ENCODE assay signal across 8 mouse cellular contexts in the genomic region with DNA sequence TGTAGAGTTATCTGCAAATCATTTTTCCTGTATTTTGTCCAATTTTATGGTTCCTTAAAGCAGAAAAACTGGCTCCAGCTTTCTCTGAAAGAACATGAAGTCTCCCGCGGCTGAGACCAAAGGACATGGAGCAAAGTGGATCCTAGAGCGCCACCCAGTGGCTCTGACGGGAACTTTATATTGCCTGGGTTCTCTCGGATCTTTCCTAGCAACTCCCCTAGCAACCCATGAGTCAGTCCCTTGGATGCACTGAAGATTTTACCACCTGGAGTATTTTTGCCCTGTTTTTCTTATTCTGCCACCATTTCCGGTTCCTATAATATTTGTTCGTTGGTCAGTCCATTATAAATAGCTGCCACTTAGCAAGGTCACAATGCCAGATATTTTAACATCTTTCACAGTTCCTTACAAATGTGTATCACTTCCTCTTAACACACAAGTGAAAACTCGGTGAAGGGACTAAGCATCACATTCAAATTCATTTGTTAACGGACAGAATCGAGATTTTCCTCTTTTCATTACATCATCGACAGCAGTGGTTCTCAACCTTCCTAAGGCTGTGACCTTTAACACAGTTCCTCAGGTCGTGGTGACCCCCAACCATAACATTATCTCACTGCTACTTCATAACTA. TPM values are rescaled to one million over a fixed set of nuclear protein-coding genes. Genes with fewer than 3 reads are reported as not detected.
DNase-seq lines count a peak whose midpoint lies in the region; ATAC-seq and TF ChIP-seq lines count a peak whose summit lies in the region.

No protein-coding gene starts in this region.

- H3K9ac ChIP-seq in forebrain, embryonic 11.5 days (ENCODE audit: low read length) = no peak overlapping the region

- no peak overlapping the region for H3K4me2 ChIP-seq in forebrain, embryonic 11.5 days (ENCODE audit: low read depth, low read length, severe bottlenecking)

- H3K4me3 ChIP-seq in G1E (ENCODE audit: low read depth, low read length) = no peak overlapping the region
- H3K4me3 ChIP-seq in forebrain, embryonic 11.5 days (ENCODE audit: low read depth, low read length) = no peak overlapping the region

- 23% methylated on average over 12 of the region's 12 CpGs for WGBS in forebrain, embryonic 11.5 days

- H3K36me3 ChIP-seq in G1E (replicated peaks) = peaks cover 27% of the 10 kb centered on the region
- no peaks in the 10 kb centered on the region for H3K36me3 ChIP-seq in forebrain, embryonic 11.5 days (ENCODE audit: control insufficient read depth, insufficient read depth, low read length)

- TF ChIP-seq CTCF in G1E (IDR thresholded peaks at IDR 0.05; ENCODE audit: low read depth, low read length) = peak; percentile 60
- peak; percentile 87 for TF ChIP-seq CTCF in brain, embryonic 14.5 days (IDR thresholded peaks at IDR 0.05; ENCODE audit: borderline replicate concordance, extremely low read depth, insufficient read depth, insufficient read length)

- peaks cover 10% of the 10 kb centered on the region; the same call in 1 of the 2 replicates for H3K4me1 ChIP-seq in G1E (ENCODE audit: insufficient read depth, low read depth, low read length)
- H3K4me1 ChIP-seq in forebrain, embryonic 11.5 days (replicated peaks; ENCODE audit: control insufficient read depth, insufficient read depth, low read length) = no peaks in the 10 kb centered on the region

- no peak for TF ChIP-seq POLR2A in brain, embryonic 14.5 days (IDR thresholded peaks at IDR 0.05; ENCODE audit: borderline replicate concordance, extremely low read depth, insufficient read depth, insufficient read length, poor library complexity, severe bottlenecking)

- no peaks in the 10 kb centered on the region for H3K9me3 ChIP-seq in G1E (replicated peaks)
- H3K9me3 ChIP-seq in forebrain, embryonic 11.5 days (ENCODE audit: control insufficient read depth, low read length) = no peaks in the 10 kb centered on the region

- H3K27ac ChIP-seq in forebrain, embryonic 11.5 days (ENCODE audit: low read depth, low read length) = no peak overlapping the region

- peak; percentile 76 for ATAC-seq in G1E (ENCODE audit: extremely low read depth, insufficient number of reproducible peaks, low FRiP score, poor library complexity, severe bottlenecking)
- ATAC-seq in forebrain, embryonic 11.5 days (replicated peaks; ENCODE audit: low FRiP score) = peak; percentile 60; the same call in 1 of the 2 replicates
- ATAC-seq in hematopoietic stem cell, adult 5-6 weeks (replicated peaks in 1 of 2; ENCODE audit: insufficient read depth in 1 of 2, low FRiP score in 2 of 2, low TSS enrichment in 1 of 2, low read depth in 1 of 2, poor library complexity in 2 of 2, severe bottlenecking in 2 of 2) = peak; percentile 72 to 73
- peak; percentile 68 for ATAC-seq in megakaryocyte progenitor cell, adult 5-6 weeks (replicated peaks; ENCODE audit: poor library complexity)

- peak; percentile 70 for DNase-seq in G1E (ENCODE audit: low spot score)
- DNase-seq in brain, embryonic 14.5 days (ENCODE audit: low read depth) = peak; percentile 90
- peak; percentile 92 for DNase-seq in forebrain, embryonic 11.5 days (ENCODE audit: low spot score)
- peak; percentile 83 to 94 for DNase-seq in layer of hippocampus, postnatal 25 days (ENCODE audit: extremely low spot score in 1 of 2, low spot score in 1 of 2)
- DNase-seq in right cerebral cortex, postnatal 25 days = peak; percentile 86
- peak; percentile 76 to 83 for DNase-seq in urinary bladder, postnatal 36 days (ENCODE audit: low spot score in 2 of 2)

- peaks cover 6% of the 10 kb centered on the region; the same call in 1 of the 2 replicates for H3K27me3 ChIP-seq in G1E (ENCODE audit: insufficient read depth, low read length)
- H3K27me3 ChIP-seq in forebrain, embryonic 11.5 days (ENCODE audit: control insufficient read depth, insufficient read depth, low read length) = peaks cover 3% of the 10 kb centered on the region; the same call in 1 of the 2 replicates

RNA-seq across cellular contexts. Expression of gene Aldh9a1, which starts 12.2 kb away (rescaled TPM):
- total RNA-seq in G1E (2014; fragmentation: Nextera tagmentation) = 36.0 and 38.2 TPM in 2 replicates
- 21.2 and 26.4 TPM in 2 replicates for total RNA-seq in G1E (2017)
- 40.0 and 46.2 TPM in 2 replicates for polyA plus RNA-seq in G1E (2012)
- polyA plus RNA-seq in brain, embryonic 14.5 days (2012; rRNA removed) = 22.8 and 28.5 TPM in 2 replicates
- 38.3 and 41.4 TPM in 2 replicates for polyA plus RNA-seq in forebrain, embryonic 11.5 days (2014; fragmentation: Nextera tagmentation; extraction: Ambion mirVana)
- 29.0 and 37.4 TPM in 2 replicates for total RNA-seq in hematopoietic stem cell, adult 5-6 weeks (2017)
- 10 to 100 TPM; 21.4 to 21.5 TPM for total RNA-seq in layer of hippocampus, postnatal 25 days (2021)
- total RNA-seq in megakaryocyte progenitor cell, adult 5-6 weeks (2015) = 43.1 and 45.0 TPM in 2 replicates
- 36.3 and 46.6 TPM in 2 replicates for total RNA-seq in megakaryocyte progenitor cell, adult 5-6 weeks (2017)

RNA-seq across cellular contexts. Expression of gene Tmco1, which starts 29.4 kb away (rescaled TPM):
- total RNA-seq in G1E (2014; fragmentation: Nextera tagmentation) (66.0 and 68.2 TPM in 2 replicates), G1E (2017) (104 and 121 TPM in 2 replicates)
- polyA plus RNA-seq in G1E (2012) = 10.8 and 12.8 TPM in 2 replicates
- 64.4 and 78.7 TPM in 2 replicates for polyA plus RNA-seq in brain, embryonic 14.5 days (2012; rRNA removed)
- polyA plus RNA-seq in forebrain, embryonic 11.5 days (2014; fragmentation: Nextera tagmentation; extraction: Ambion mirVana) = 75.2 and 78.5 TPM in 2 replicates
- total RNA-seq in hematopoietic stem cell, adult 5-6 weeks (2017) = 157 and 236 TPM in 2 replicates
- 10 to 100 TPM; 50.9 to 56.8 TPM for total RNA-seq in layer of hippocampus, postnatal 25 days (2021)
- 168 and 183 TPM in 2 replicates for total RNA-seq in megakaryocyte progenitor cell, adult 5-6 weeks (2015)
- 176 and 178 TPM in 2 replicates for total RNA-seq in megakaryocyte progenitor cell, adult 5-6 weeks (2017)

RNA-seq across cellular contexts. Expression of gene Uck2, which starts 52.5 kb away (rescaled TPM):
- total RNA-seq in G1E (2014; fragmentation: Nextera tagmentation) (465 and 522 TPM in 2 replicates), G1E (2017) (182 and 249 TPM in 2 replicates)
- 555 and 575 TPM in 2 replicates for polyA plus RNA-seq in G1E (2012)
- polyA plus RNA-seq in brain, embryonic 14.5 days (2012; rRNA removed) = 37.8 and 53.1 TPM in 2 replicates
- 125 and 140 TPM in 2 replicates for polyA plus RNA-seq in forebrain, embryonic 11.5 days (2014; fragmentation: Nextera tagmentation; extraction: Ambion mirVana)
- 145 and 161 TPM in 2 replicates for total RNA-seq in hematopoietic stem cell, adult 5-6 weeks (2017)
- 10 to 100 TPM; 45.5 to 47.3 TPM for total RNA-seq in layer of hippocampus, postnatal 25 days (2021)
- total RNA-seq in megakaryocyte progenitor cell, adult 5-6 weeks (2015) = 228 and 234 TPM in 2 replicates
- 234 and 288 TPM in 2 replicates for total RNA-seq in megakaryocyte progenitor cell, adult 5-6 weeks (2017)

RNA-seq across cellular contexts. Expression of gene Mgst3, which starts 56.1 kb away (rescaled TPM):
- 18.2 and 34.4 TPM in 2 replicates for total RNA-seq in G1E (2014; fragmentation: Nextera tagmentation)
- total RNA-seq in G1E (2017) = 22.7 and 31.1 TPM in 2 replicates
- polyA plus RNA-seq in G1E (2012) = 2.3 and 10.9 TPM in 2 replicates
- polyA plus RNA-seq in brain, embryonic 14.5 days (2012; rRNA removed) = 113 and 140 TPM in 2 replicates
- 51.8 and 54.0 TPM in 2 replicates for polyA plus RNA-seq in forebrain, embryonic 11.5 days (2014; fragmentation: Nextera tagmentation; extraction: Ambion mirVana)
- total RNA-seq in hematopoietic stem cell, adult 5-6 weeks (2017) = 9.0 and 15.8 TPM in 2 replicates
- 10 to 100 TPM; 80.9 to 86.6 TPM for total RNA-seq in layer of hippocampus, postnatal 25 days (2021)
- total RNA-seq in megakaryocyte progenitor cell, adult 5-6 weeks (2015) = 14.0 and 16.5 TPM in 2 replicates
- total RNA-seq in megakaryocyte progenitor cell, adult 5-6 weeks (2017) = 11.8 and 18.1 TPM in 2 replicates
